Mouse (Mus musculus) thymus, postnatal 14 days (tissue): ENCODE results near the gene Ip6k3.

ENCODE experiments used
- DNase-seq: peaks from one replicate; pipeline ENCODE4 v3.0.0; 2021

The Ip6k3 gene

GRCm38 (mm10) chr17:27167545-27167944 is at the start of gene Ip6k3:
Gene Ip6k3, minus strand, starts transcription at chr17:27167795.
- DNase-seq: no peak

DNA sequence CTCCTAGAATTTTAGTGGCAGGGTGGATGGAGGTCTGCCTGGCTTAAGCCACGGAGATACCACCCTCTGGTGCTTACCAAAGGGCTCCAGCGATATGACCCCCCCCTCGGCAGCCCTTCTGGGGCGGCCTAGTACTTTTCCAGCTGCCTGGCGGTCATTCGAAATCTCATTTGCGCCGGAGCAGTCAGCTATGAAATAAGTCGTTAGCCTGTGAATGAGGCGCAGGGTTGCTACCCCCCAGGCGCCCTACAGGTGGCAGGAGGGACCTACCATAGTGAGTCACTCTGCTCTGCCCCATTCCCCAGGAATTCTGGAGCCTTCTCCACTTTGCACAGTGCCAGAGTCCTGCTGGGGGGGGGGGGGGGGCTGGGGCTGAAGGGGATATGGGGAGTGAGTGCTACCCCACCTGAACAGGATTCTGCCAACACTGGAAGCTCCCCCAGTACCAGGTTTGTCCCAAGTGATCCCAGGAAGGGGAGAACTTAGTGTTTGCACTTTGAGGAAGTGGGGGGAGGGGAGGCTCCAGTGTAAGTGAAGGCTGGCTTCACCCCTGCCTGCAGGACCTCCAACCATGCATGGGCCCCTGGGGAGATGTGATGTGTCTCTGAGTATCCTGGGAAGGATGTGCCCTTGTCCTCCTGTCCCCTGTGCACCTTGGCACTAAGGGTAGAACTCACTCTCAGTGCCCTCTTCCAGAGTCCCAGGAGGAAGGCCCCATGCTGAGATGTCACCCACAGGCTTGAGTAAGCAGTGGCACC is 45.4 kb upstream of the Ip6k3 start:
- peak; percentile 30 for DNase-seq

- DNase-seq: no peak
Measured at GRCm38 (mm10) chr17:27212006-27212405, 44.4 kb upstream of the Ip6k3 start.

- DNase-seq: no peak
Measured at GRCm38 (mm10) chr17:27207113-27207707, 39.6 kb upstream of the Ip6k3 start.

- DNase-seq: peak; percentile 97
Measured at GRCm38 (mm10) chr17:27204075-27204909, 36.7 kb upstream of the Ip6k3 start, which contains the start of gene Lemd2. Gene Lemd2, minus strand, starts transcription at chr17:27204469.

- DNase-seq: peak; percentile 47
Measured at GRCm38 (mm10) chr17:27203358-27204074, 35.9 kb upstream of the Ip6k3 start.

DNA sequence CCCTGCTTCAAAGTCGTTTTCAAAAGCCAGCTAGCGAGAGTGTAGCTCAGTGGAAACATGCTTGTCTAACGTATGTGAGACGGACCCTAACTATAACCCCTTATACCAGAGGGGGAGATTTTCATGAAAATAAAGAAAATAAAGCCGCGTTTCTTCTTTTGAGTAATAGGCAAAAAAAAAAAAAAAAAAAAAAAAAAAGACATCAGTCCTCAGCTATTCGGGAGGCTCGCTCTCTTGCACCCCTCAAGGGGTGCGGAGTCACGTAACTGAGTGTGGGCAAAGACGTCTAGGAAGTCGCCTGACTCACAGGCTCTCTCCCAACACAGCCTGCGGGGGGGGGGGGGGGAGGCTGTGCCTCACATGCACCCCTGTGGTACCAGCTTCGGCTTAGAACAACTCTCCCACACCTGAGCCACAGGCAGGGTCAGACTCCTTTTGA is 35.3 kb upstream of the Ip6k3 start:
- DNase-seq: no peak

- no peak for DNase-seq
Measured at GRCm38 (mm10) chr17:27201981-27202380, 34.4 kb upstream of the Ip6k3 start.

DNA sequence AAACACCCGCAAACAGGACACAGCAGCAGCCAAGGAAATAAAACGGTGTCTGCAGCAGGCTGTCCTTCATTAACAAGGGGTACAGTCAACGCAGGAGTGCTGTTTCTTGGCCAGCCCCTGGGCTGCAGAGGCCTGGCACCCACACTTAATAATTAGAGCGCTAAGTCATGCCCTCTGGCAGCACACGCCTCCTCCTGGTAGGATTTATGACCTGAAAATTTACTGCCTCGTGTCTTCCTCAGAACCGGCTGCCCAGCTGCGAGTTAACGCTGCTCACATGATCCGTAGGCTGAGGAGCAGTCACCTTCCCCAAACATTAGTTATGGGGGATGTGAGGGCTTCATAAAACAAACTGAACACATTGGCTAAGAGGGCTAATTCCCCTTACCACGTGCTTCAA is 33.2 kb upstream of the Ip6k3 start:
- DNase-seq: no peak

- no peak for DNase-seq
Measured at GRCm38 (mm10) chr17:27199864-27200263, 32.3 kb upstream of the Ip6k3 start.

DNA sequence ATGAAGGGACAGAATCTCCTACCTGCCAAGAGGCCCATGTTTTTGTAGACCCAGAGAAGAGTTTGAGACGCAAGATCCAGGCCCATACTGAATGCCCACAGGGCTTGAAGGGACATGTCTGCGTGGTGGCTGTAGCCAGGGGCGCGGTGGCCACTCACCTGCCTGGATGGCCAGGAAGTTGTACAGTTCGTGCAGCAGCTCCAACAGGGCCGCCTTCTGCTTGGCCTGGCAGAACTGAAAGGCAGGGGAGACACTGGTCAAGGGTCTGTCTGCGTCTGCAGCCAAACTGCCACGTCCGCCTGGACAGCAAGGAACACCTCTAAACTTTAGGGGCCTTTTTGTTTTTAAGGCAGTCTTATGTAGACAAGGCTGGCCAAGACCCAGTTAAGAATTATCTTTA is 31.6 kb upstream of the Ip6k3 start:
- no peak for DNase-seq

DNA sequence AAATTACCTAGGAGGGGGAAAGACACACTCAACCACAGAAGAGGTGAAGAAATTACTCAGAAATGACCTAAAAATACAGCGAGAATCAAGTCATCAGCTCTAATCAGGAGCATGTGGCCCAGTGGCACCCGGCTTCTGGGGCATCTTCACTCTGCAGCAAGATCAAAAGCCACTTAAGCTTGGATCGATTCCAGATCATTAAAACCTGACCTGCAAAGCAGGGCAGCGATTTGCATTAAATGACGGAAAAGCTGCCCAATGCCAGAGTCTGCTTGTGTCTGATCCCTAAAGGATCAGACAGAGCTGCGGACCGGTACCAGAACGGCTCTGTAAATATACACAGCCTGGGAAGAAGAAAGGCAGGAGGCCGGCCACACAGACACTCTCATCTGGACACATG is 28.6 kb upstream of the Ip6k3 start:
- DNase-seq: no peak

DNA sequence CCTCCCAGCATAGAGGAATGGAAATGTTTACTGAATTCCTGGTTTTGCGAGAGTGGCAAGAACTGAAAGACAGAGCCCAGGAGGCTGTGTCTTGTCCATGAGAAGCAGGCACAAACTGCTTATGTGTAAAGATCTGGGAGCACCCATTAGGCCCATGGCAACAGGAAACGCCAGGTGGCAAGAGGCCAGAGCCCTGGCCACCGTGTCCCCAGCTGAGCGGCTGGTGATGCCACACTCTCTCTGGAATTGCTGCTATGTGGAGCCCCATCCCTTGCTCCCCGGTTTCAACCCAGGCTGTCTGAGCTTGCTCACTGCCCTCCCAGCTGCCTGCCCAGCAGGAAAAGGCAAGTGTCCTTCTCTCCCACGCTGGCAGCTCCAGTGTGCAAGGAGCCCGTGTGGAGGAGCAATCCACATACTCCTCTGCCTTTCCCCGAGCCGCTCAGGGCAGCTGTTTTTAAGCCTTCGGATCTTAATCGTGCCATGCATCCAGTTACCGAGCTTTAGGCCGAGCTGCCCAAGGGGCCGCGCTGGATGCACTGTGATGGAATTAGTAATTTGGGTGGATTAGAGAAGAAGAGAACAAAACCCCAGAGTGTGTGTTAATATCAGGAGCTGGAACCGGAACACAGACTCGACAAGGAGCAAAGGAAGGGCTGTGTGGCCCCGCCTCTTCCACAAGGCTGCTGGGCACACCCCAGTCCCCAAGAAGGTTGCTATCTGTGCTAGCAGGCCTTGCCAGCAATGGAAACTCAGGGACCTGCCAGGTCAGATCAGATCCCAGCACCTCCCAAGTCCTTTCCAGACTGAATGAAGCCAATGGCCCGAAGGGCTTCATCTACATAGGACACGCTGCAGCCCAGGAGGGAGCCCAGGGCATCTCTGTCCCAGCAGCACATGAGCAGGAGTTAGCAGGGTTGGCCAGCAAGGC is 26.9 kb upstream of the Ip6k3 start:
- no peak for DNase-seq

DNA sequence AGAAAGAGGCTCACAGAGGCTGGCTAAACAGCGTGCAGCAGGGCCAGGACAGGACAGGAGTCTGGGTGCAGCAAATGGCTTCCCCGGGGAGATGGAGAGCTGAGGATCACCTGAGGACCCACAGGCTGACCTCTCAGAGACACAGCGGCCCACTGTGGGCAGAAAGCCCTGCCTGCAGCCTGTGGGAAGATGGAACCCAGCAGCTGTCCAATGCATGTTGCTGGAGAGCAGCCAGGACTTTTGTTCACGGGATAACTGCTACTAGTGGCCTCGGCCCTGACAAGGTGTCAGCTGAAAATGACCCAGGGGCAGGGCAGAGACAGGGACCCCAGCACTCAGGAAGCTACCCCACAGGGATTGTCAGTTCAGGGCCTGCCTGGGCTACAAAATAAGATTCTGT is 24.2 kb upstream of the Ip6k3 start:
- no peak for DNase-seq

GRCm38 (mm10) chr17:27191189-27191588 is 23.6 kb upstream of the Ip6k3 start:
- no peak for DNase-seq

DNA sequence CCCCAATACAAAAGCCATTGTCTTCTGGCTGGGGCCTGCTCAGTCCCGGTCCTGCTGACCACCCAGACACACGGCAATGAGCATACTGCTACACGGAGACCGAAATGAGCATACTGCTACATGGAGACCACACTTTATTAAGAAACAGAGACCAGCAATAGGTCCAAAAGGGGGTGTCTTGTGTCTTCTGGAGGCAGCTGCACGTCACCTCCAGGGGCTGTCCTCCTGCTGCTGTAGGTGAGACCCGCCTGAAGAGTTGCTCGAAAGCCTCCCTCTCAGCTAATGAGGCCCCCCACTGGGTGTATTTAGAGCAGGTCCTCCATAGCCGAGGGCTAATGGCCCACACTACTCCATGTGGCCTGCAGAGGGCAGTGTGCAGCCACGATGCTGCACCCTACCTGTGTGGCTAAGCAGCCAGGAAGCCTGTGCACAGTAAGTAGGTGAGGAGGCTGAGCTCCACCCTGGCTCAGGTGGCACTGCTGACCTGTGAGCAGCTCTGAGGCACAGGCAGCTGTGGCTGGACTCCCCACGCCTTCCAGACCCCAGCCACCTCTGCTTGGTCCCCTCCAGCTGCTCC is 22.1 kb upstream of the Ip6k3 start:
- DNase-seq: peak; percentile 70

DNA sequence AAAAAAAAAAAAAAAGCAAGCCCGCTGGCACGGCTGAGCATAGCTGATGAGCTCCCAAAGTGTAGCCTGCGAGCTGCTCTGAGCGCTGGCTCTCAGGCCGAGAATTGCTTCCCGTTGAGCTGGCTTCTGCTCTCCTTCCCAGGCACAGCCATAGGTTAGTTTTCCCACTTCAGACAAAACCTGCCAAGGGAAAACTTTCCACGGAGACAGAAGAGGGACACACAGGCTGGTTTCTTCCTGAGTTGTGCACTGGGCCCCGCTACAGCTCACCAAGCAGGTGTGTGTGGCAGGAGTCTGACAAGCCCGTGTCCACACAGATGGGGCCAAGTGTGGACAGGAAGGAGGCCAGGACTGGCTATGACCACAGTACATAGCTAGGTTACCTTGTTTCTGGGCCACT is 21.3 kb upstream of the Ip6k3 start:
- DNase-seq: no peak

DNA sequence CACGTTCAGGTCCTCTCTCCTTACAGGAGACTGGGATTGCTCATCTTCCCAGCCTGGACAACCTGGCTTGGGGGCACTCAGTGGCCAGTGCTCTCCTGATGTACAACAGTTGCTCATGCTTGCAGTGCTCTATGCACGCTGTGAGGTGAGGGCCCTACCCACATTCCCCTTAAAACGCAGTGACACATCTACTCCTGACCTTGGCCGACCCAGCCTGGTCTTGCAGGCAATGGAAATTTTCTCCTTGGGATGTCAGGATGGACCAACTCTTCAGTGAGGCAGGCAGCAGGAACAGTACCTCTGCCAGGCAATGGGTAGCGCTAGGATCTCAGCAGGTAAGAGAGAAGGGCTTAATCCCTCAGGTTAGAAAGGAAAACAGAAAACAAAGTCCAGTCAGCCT is 19.5 kb upstream of the Ip6k3 start:
- no peak for DNase-seq

DNA sequence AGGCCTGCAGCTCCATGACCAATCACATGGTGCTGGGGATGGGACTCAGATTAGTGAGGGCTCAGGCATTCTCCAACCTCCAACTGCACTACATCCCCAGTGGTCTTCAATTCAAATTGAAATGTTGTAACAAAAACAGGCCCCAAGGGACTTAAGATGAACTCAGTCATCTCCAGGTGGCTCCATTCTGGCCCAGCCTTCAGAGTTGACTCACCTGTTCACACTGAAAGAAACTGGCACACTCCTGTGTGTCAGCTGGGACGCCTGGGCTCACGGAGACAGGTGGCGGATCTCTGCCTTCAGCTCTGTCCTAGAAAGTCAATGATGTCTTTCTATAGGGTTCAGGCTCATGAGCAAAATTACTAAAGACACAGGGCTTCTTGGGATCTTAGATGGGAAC is 18.5 kb upstream of the Ip6k3 start:
- DNase-seq: no peak

GRCm38 (mm10) chr17:27183667-27184292 is 16.2 kb upstream of the Ip6k3 start:
- no peak for DNase-seq

DNA sequence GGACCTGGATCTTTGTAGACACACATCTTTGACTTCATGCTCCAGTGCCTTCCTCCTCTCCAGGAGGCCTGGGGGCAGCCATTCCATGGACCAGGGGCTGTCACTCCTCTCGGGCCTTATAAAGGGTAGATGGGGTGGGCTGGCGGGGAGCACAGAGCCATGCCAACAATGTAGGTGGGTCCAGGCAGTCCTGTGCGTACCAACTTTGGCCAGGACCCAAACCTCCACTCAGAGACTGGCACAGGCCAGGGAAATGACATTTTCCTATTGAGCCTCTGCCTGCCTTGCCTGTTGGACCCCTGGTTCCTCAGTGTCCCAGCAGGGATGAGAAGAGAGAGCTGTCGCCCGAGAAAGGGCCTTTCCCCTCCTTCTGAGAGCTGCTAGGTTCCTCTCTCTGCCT is 14.8 kb upstream of the Ip6k3 start:
- no peak for DNase-seq
